Mouse (Mus musculus) kidney, adult 2 months (tissue): Measurements from ENCODE around the gene Rasgrp1.

Experiments used
- CTCF ChIP-seq: fragments of 200-500 bp; conservative IDR thresholded peaks from 2 replicates; pipeline ENCODE4 v1.5.1; 2011; ENCODE audit warnings: low read depth, mild to moderate bottlenecking, control low read depth, low read length, moderate library complexity, mixed read lengths; ENCODE audit not compliant: insufficient read depth, insufficient read length
- POLR2A ChIP-seq: fragments of 200-500 bp; IDR thresholded peaks from one replicate; pipeline ENCODE4 v1.6.1; 2011; ENCODE audit warnings: low read depth, low read length, control low read depth

DNA sequence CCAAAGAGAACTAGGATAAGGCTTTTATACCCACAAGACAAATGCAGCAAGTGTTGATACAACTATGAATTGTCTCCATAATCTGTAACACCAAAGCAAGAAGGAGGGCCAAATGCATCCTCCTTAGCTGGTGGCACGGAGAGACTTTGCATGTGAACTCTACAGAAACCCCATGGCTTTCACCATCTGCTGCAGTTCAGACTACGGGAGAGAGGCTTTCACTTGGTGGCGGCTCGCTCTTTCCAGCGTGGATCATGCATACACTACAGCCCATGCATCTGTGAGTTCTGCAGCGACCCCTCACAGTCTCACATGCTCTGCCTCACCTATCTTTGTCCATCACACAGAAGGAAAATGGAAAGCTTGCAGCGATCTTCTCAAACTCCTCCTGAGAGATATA lies 54.5 kb downstream of the Rasgrp1 start:
- no peak for TF ChIP-seq POLR2A
- no peak for TF ChIP-seq CTCF
